Mouse (Mus musculus) midbrain, postnatal 0 days (tissue): ENCODE results near the gene Fuk. TPM values are rescaled to one million over a fixed set of nuclear protein-coding genes. Genes with fewer than 3 reads are reported as not detected.

Experiments used
- ATAC-seq: fragments of 200-750 bp; cut with Nextera tagmentation; 2 replicates; pipeline ENCODE4 v1.8.0; 2017; ENCODE audit warnings: moderate number of reproducible peaks, mild to moderate bottlenecking, moderate TSS enrichment, moderate library complexity; ENCODE audit not compliant: low FRiP score
- DNase-seq: peaks from one replicate; pipeline ENCODE4 v3.0.0-alpha.2; 2015; ENCODE audit warnings: low spot score
- H3K27ac ChIP-seq: fragments of 300-500 bp; sonication (generic); 2 replicates; pipeline ENCODE4 v1.5.1; 2014; ENCODE audit warnings: low read depth, mild to moderate bottlenecking, low read length, mixed read lengths
- H3K27me3 ChIP-seq: fragments of 300-500 bp; sonication (generic); 2 replicates; pipeline ENCODE4 v1.6.1; 2014; ENCODE audit warnings: low read length, control low read depth, mixed read lengths; ENCODE audit not compliant: insufficient read depth
- H3K36me3 ChIP-seq: fragments of 300-500 bp; sonication (generic); 2 replicates; pipeline ENCODE4 v1.6.1; 2014; ENCODE audit warnings: low read length, control low read depth, mixed read lengths; ENCODE audit not compliant: insufficient read depth
- H3K4me1 ChIP-seq: fragments of 300-500 bp; sonication (generic); 2 replicates; pipeline ENCODE4 v1.6.1; 2014; ENCODE audit warnings: mild to moderate bottlenecking, control low read depth, antibody characterized with exemption, low read length, mixed read lengths; ENCODE audit not compliant: insufficient read depth
- H3K4me2 ChIP-seq: fragments of 300-500 bp; sonication (generic); 2 replicates; pipeline ENCODE4 v1.6.1; 2014; ENCODE audit warnings: low read depth, mild to moderate bottlenecking, low read length, mixed read lengths; ENCODE audit not compliant: poor library complexity, severe bottlenecking
- H3K4me3 ChIP-seq: fragments of 300-500 bp; sonication (generic); 2 replicates; pipeline ENCODE4 v1.5.1; 2014; ENCODE audit warnings: low read depth, mild to moderate bottlenecking, low read length, moderate library complexity
- H3K9ac ChIP-seq: fragments of 300-500 bp; sonication (generic); replicated peaks from 2 replicates; pipeline ENCODE4 v1.6.1; 2014; ENCODE audit warnings: mild to moderate bottlenecking, low read length, moderate library complexity, mixed read lengths; ENCODE audit not compliant: poor library complexity, severe bottlenecking
- H3K9me3 ChIP-seq: fragments of 300-500 bp; sonication (generic); 2 replicates; pipeline ENCODE4 v1.6.1; 2016; ENCODE audit warnings: low read length, control low read depth
- CTCF ChIP-seq: IDR thresholded peaks from 2 replicates; pipeline ENCODE4 v1.5.1; 2016; ENCODE audit warnings: antibody characterized with exemption, mild to moderate bottlenecking
- WGBS: fragments of 180-500 bp; shearing (Covaris S2); extraction: QIAGEN DNeasy Blood & Tissue Kit; methylation state at CpG from one replicate; pipeline ENCODE4 v1.1.7; 2014; 5-methylcytosine and 5-hydroxymethylcytosine counted together
- polyA plus RNA-seq: library from polyadenylated mRNA; unstranded; fragments of >200 nt; fragmentation: Nextera tagmentation; extraction: Ambion mirVana; gene quantifications from 2 replicates; pipeline ENCODE4 v1.2.1, GENCODE M21; 2015
- total RNA-seq: library from RNA; depleted of rRNA; stranded (reverse); fragments of >200 nt; gene quantifications from 2 replicates; pipeline ENCODE4 v1.2.3, GENCODE M21; 2014

The Fuk gene
- total and polyA plus RNA-seq, 2 experiments from 2014 or later: 4.4 to 15.5 TPM

- Histone ChIP-seq H3K4me3 (no peak overlapping the region), H3K9me3 (no peaks in the 10 kb centered on the region), H3K4me1 (no peaks in the 10 kb centered on the region), H3K27me3 (no peaks in the 10 kb centered on the region), H3K36me3 (peaks cover 3% of the 10 kb centered on the region; the same call in 1 of the 2 replicates), H3K9ac (no peak overlapping the region), H3K27ac (no peak overlapping the region; the same call in 1 of the 2 replicates), H3K4me2 (no peak overlapping the region)
- no peak for DNase-seq
- TF ChIP-seq CTCF: no peak
- WGBS: 84% methylated on average over 15 of the region's 15 CpGs
- no peak for ATAC-seq
Observed at GRCm38 (mm10) chr8:110940682-110941452, 38.6 kb upstream of the Fuk start.

GRCm38 (mm10) chr8:110938882-110939589 lies 36.7 kb upstream of the Fuk start:
- no peak for TF ChIP-seq CTCF
- peaks cover 3% of the 10 kb centered on the region; the same call in 1 of the 2 replicates for H3K36me3 ChIP-seq
- no peak overlapping the region for H3K27ac ChIP-seq
- 67% methylated on average over 6 of the region's 6 CpGs for WGBS
- H3K9ac ChIP-seq: no peak overlapping the region
- DNase-seq: peak; percentile 48
- no peak overlapping the region for H3K4me3 ChIP-seq
- no peaks in the 10 kb centered on the region for H3K9me3 ChIP-seq
- H3K4me2 ChIP-seq: no peak overlapping the region
- no peak for ATAC-seq
- H3K27me3 ChIP-seq: no peaks in the 10 kb centered on the region
- no peaks in the 10 kb centered on the region for H3K4me1 ChIP-seq

GRCm38 (mm10) chr8:110936217-110936616 lies 33.9 kb upstream of the Fuk start:
- H3K9ac ChIP-seq: no peak overlapping the region
- no peak overlapping the region for H3K4me3 ChIP-seq
- no peak overlapping the region for H3K4me2 ChIP-seq
- DNase-seq: no peak
- WGBS: 92% methylated on average over 12 of the region's 12 CpGs
- TF ChIP-seq CTCF: no peak
- no peak overlapping the region for H3K27ac ChIP-seq
- H3K36me3 ChIP-seq: 0 out of 2 replicates have a peak, but pooled peaks cover 2% of the 10 kb centered on the region
- no peak for ATAC-seq
- no peaks in the 10 kb centered on the region for H3K9me3 ChIP-seq
- no peaks in the 10 kb centered on the region for H3K27me3 ChIP-seq
- H3K4me1 ChIP-seq: no peaks in the 10 kb centered on the region

GRCm38 (mm10) chr8:110933272-110933671 lies 31.0 kb upstream of the Fuk start:
- TF ChIP-seq CTCF: no peak
- Histone ChIP-seq H3K36me3 (0 out of 2 replicates have a peak, but pooled peaks cover 2% of the 10 kb centered on the region), H3K4me3 (no peak overlapping the region), H3K9ac (no peak overlapping the region), H3K9me3 (no peaks in the 10 kb centered on the region), H3K4me1 (no peaks in the 10 kb centered on the region), H3K4me2 (no peak overlapping the region), H3K27ac (no peak overlapping the region), H3K27me3 (no peaks in the 10 kb centered on the region)
- DNase-seq: no peak
- WGBS: 96% methylated on average over 2 of the region's 2 CpGs
- ATAC-seq: no peak

GRCm38 (mm10) chr8:110932444-110932843 lies 30.2 kb upstream of the Fuk start:
- no peak for ATAC-seq
- WGBS: 83% methylated on average over 3 of the region's 3 CpGs
- no peak for DNase-seq
- H3K27ac ChIP-seq: no peak overlapping the region
- H3K4me2 ChIP-seq: no peak overlapping the region
- 0 out of 2 replicates have a peak, but pooled peaks cover 2% of the 10 kb centered on the region for H3K36me3 ChIP-seq
- H3K4me3 ChIP-seq: no peak overlapping the region
- no peaks in the 10 kb centered on the region for H3K27me3 ChIP-seq
- H3K9ac ChIP-seq: no peak overlapping the region
- H3K4me1 ChIP-seq: no peaks in the 10 kb centered on the region
- no peak for TF ChIP-seq CTCF
- no peaks in the 10 kb centered on the region for H3K9me3 ChIP-seq
